Mouse (Mus musculus) frontal cortex, postnatal 10 days (tissue): ENCODE results near the gene Dnajb4.
"Not testable (repeated sequence)": the region's sequence is repeated elsewhere in the genome, so short reads cannot be mapped to it uniquely, and the experiment has no call there.

Experiments used
- DNase-seq, 2 experiments: peaks; one replicate each; pipeline ENCODE4 v3.0.0; 2022; ENCODE audit warnings: low spot score in 2 of 2, mixed read lengths in 1 of 2

The Dnajb4 gene

GRCm38 (mm10) chr3:152147085-152147831 lies 62.8 kb downstream of the Dnajb4 start:
- DNase-seq: no peak

DNA sequence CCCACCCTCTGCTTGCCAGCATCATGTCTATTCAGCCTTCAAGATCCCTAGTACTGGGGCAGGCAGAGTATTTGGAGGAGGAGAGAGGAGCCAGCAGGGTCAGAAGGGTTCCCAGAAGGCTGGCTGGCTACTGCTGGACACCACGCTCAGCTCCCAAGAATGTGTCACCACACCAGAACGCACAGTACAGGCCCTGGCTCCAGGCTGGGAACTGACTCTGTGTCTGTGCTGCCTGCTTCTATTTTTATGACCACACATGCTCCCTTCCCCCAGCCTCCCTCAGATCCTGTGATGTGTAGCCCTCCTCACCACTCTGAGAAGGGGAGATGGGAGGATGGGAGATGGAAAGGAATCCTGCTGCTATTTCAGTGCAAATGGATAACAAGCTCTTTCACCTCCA lies 64.9 kb downstream of the Dnajb4 start:
- DNase-seq: no peak

DNA sequence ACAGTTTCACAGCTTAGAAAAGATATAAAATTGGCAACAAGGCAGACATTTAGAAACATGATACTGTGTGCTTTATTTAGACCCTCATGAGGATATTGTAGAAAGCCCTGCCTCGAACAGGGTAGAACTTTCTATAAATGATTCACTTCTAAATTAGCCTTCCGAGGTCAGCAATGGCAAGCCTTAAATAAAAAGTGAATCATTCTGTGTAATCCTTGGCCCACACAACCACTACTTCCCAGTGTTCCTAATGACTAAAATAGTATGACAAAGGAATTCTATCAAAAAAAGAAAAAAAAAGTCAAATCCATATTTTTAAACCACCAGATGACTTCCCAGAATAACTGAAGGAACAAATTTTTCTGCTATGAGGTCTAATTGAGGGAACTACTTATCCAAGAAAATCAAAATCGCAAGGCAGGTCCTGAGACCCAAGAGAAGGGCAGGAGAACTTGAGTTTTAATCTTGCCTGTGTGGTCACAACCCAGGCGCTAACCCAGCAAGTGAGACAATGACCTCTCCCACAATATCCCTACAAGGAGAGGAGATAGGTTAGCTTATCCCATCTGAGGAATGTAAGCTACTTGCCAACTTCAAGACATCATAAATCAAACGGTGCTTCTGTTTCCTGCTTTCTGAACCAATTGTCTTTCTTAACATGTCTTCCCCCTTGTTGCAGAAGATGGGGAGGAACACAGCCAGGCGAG lies 67.0 kb downstream of the Dnajb4 start:
- no peak for DNase-seq

GRCm38 (mm10) chr3:152142146-152142545 lies 68.0 kb downstream of the Dnajb4 start:
- DNase-seq: no peak

GRCm38 (mm10) chr3:152139308-152139707 lies 70.8 kb downstream of the Dnajb4 start:
- DNase-seq: not testable (repeated sequence)

GRCm38 (mm10) chr3:152136106-152136505 lies 74.0 kb downstream of the Dnajb4 start:
- not testable (repeated sequence) for DNase-seq

- no peak for DNase-seq
Observed at GRCm38 (mm10) chr3:152133621-152134020, 76.5 kb downstream of the Dnajb4 start.

- DNase-seq: no peak
Observed at GRCm38 (mm10) chr3:152130963-152131362, 79.1 kb downstream of the Dnajb4 start.

- DNase-seq: not testable (repeated sequence)
Observed at GRCm38 (mm10) chr3:152129426-152129825, 80.7 kb downstream of the Dnajb4 start.

GRCm38 (mm10) chr3:152128631-152129030 lies 81.5 kb downstream of the Dnajb4 start:
- no peak for DNase-seq
